Mouse (Mus musculus) limb, embryonic 13.5 days (tissue): ENCODE measurements around the gene Acot1. TPM values are rescaled to one million over a fixed set of nuclear protein-coding genes. Genes with fewer than 3 reads are reported as not detected.
"Not testable (repeated sequence)": the region's sequence is repeated elsewhere in the genome, so short reads cannot be mapped to it uniquely, and the experiment has no call there.

ENCODE experiments used
- ATAC-seq: fragments of 200-750 bp; cut with Nextera tagmentation; 2 replicates; pipeline ENCODE4 v1.8.0; 2017; ENCODE audit warnings: low read depth, moderate number of reproducible peaks, moderate TSS enrichment; ENCODE audit not compliant: low FRiP score
- H3K27ac ChIP-seq: fragments of 300-500 bp; sonication (generic); 2 replicates; pipeline ENCODE4 v1.5.1; 2015; ENCODE audit warnings: inconsistent platforms, mild to moderate bottlenecking, moderate library complexity
- H3K27me3 ChIP-seq: fragments of 300-500 bp; sonication (generic); 2 replicates; pipeline ENCODE4 v1.6.1; 2015; ENCODE audit warnings: mild to moderate bottlenecking, inconsistent platforms
- H3K36me3 ChIP-seq: fragments of 300-500 bp; sonication (generic); 2 replicates; pipeline ENCODE4 v1.6.1; 2015; ENCODE audit warnings: inconsistent platforms, mild to moderate bottlenecking, moderate library complexity
- H3K4me1 ChIP-seq: fragments of 300-500 bp; sonication (generic); 2 replicates; pipeline ENCODE4 v1.6.1; 2015; ENCODE audit warnings: inconsistent platforms
- H3K4me2 ChIP-seq: fragments of 300-500 bp; sonication (generic); replicated peaks from 2 replicates; pipeline ENCODE4 v1.6.1; 2015; ENCODE audit warnings: inconsistent platforms, mild to moderate bottlenecking, moderate library complexity
- H3K4me3 ChIP-seq: fragments of 300-500 bp; sonication (generic); 2 replicates; pipeline ENCODE4 v1.5.1; 2015; ENCODE audit warnings: moderate library complexity, mild to moderate bottlenecking, inconsistent platforms
- H3K9ac ChIP-seq: fragments of 300-500 bp; sonication (generic); 2 replicates; pipeline ENCODE4 v1.6.1; 2015; ENCODE audit warnings: mild to moderate bottlenecking, inconsistent platforms
- H3K9me3 ChIP-seq: fragments of 300-500 bp; sonication (generic); 2 replicates; pipeline ENCODE4 v1.6.1; 2016; ENCODE audit warnings: inconsistent platforms
- WGBS: fragments of 180-500 bp; shearing (Covaris S2); methylation state at CpG from one replicate; pipeline ENCODE4 v1.1.7; 2015; 5-methylcytosine and 5-hydroxymethylcytosine counted together
- polyA plus RNA-seq: library from polyadenylated mRNA; unstranded; fragments of >200 nt; fragmentation: Nextera tagmentation; extraction: Ambion mirVana; gene quantifications from 2 replicates; pipeline ENCODE4 v1.2.1, GENCODE M21; 2015

Gene Acot1
- 33.7 and 38.6 TPM in 2 replicates for polyA plus RNA-seq

DNA sequence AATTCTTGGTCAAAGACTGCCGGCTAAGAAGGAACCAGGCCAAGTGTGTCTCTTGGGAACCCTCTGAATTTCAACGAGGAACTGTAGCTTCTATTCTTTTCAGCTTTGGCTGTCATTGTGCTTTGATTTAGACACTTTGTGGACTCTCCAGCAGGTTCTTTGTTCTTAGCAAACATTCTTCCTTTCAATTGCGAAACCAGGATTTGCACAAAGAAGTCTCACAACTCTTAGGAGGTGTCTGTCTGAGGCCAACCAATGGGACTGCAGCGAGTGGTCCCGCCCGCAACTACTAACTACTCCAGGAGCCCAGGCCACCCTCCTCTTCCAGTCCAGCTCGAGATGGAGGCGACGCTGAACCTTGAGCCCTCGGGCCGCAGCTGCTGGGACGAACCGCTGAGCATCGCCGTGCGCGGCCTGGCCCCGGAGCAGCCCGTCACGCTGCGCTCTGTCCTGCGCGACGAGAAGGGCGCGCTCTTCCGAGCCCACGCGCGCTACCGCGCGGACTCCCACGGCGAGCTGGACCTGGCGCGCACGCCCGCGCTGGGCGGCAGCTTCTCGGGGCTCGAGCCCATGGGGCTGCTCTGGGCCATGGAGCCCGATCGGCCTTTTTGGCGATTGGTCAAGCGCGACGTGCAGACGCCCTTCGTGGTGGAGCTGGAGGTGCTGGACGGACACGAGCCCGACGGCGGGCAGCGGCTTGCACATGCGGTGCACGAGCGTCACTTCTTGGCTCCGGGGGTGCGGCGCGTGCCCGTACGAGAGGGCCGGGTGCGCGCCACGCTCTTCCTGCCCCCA lies at the start of gene Acot1:
Gene Acot1, plus strand, starts transcription at position 320 of the 795 bp plus-strand sequence.
- 1% methylated on average over 50 of the region's 70 CpGs for WGBS
- H3K36me3 ChIP-seq, H3K9me3 ChIP-seq, H3K27me3 ChIP-seq: not testable (repeated sequence)
- peak; percentile 95 for ATAC-seq
- Histone ChIP-seq H3K4me2 (peak within 1 kb of the TSS; percentile 63), H3K4me1 (peaks cover 30% of the 10 kb centered on the region), H3K4me3 (peak within 1 kb of the TSS; percentile 51), H3K27ac (peak within 1 kb of the TSS; percentile 44; the same call in 1 of the 2 replicates), H3K9ac (peak within 1 kb of the TSS; percentile 69)

DNA sequence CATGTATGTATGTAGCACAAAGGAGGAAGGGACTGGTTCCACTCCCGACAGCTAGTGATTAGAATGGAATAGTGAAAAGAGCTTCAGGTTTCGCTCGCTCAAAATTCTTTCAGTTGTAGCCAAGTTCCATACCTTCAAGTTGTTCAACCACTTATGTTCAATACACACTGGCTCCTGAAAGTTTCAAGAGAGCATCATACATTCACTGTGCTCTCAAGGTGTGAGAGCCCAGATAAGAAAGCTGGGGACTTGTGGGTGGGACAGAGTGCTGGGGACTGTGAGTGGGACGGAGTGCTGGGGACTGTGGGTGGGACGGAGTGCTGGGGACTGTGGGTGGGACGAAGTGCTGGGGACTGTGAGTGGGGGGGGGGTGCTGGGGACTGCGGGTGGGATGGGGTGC lies 44.1 kb upstream of the Acot1 start:
- Histone ChIP-seq H3K9ac (no peak overlapping the region), H3K9me3 (no peaks in the 10 kb centered on the region), H3K27ac (no peak overlapping the region), H3K4me2 (no peak overlapping the region), H3K27me3 (no peaks in the 10 kb centered on the region), H3K4me3 (no peak overlapping the region), H3K4me1 (no peaks in the 10 kb centered on the region), H3K36me3 (no peaks in the 10 kb centered on the region)
- WGBS, result 85% methylated on average over 6 of the region's 7 CpGs
- ATAC-seq, result no peak

DNA sequence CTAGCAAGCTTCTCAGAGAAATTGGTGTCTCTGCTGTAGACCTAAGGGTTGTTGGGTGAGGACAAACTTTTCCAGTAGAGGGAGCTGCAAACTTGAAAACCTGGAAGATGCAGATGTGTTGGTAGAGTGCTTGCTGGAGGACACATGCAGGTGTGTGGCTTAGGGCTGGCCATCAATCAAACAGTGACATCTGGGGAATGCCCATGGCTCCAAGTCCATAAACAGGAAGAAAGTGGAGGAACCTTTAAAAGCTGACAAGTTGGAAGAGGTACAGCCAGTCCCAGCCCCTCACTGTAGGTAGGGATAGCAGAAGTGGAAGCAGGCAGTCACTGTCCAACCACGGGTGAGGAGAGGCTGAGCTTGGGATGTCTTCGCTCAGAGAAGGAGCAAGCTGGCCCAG lies 37.2 kb upstream of the Acot1 start:
- H3K27me3 ChIP-seq, result no peaks in the 10 kb centered on the region

DNA sequence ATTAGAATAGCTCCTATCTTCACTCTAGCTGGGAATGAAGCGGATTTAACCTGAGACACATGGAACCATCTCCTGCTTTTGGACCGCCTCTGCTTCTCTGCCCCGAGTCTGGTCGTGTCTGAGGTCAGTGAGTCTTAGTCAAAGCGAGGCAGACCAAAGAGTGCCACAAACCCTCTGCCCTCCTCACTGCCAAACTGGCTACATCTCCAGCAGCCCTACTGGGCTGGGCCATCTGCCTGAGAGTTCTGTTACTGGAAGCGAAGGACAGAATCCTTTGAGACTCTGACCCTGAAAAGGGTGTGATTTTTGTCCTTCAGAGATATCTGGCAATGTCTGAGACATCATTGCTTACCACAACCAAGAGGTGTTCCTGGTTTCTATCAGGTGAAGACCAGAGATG lies 30.4 kb upstream of the Acot1 start:
- H3K9ac ChIP-seq, result no peak overlapping the region
- no peak overlapping the region for H3K4me2 ChIP-seq
- ATAC-seq, result no peak
- no peak overlapping the region for H3K27ac ChIP-seq
- no peaks in the 10 kb centered on the region for H3K4me1 ChIP-seq
- H3K9me3 ChIP-seq, result no peaks in the 10 kb centered on the region
- WGBS, result 88% methylated on average over 6 of the region's 6 CpGs
- no peaks in the 10 kb centered on the region for H3K36me3 ChIP-seq
- H3K4me3 ChIP-seq, result no peak overlapping the region
- H3K27me3 ChIP-seq, result no peaks in the 10 kb centered on the region

More for the DNA sequence above, 37.2 kb upstream of the Acot1 start:
- 68% methylated on average over 2 of the region's 2 CpGs for WGBS
- Histone ChIP-seq H3K4me1 (no peaks in the 10 kb centered on the region), H3K4me3 (no peak overlapping the region), H3K27ac (no peak overlapping the region), H3K9me3 (no peaks in the 10 kb centered on the region), H3K36me3 (no peaks in the 10 kb centered on the region), H3K4me2 (no peak overlapping the region), H3K9ac (no peak overlapping the region)
- ATAC-seq, result no peak

DNA sequence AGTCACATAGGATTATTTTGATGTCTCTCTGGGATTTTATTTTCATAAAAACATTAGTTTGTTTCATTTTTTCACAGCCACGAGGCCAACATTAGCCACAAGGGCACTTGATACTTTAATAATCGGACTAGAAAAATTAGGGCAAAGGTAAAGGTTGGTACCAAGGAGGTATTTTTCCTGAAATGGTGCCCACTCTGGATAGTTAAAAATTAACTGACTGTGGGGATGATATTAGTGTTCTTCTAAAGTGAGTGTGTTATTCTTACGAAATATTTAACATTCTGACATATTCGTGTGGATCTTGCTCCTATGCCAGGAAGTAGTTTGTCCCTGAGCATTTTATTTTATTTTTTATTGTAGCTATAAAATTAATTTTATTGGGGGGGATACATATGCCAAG lies 27.7 kb upstream of the Acot1 start:
- no peak overlapping the region for H3K9ac ChIP-seq
- no peaks in the 10 kb centered on the region for H3K36me3 ChIP-seq
- H3K4me2 ChIP-seq, result no peak overlapping the region
- no peaks in the 10 kb centered on the region for H3K9me3 ChIP-seq
- no peaks in the 10 kb centered on the region for H3K27me3 ChIP-seq
- H3K27ac ChIP-seq, result no peak overlapping the region
- 81% methylated on average over 4 of the region's 4 CpGs for WGBS
- no peak for ATAC-seq
- no peak overlapping the region for H3K4me3 ChIP-seq
- H3K4me1 ChIP-seq, result peaks cover 1% of the 10 kb centered on the region; the same call in 1 of the 2 replicates

DNA sequence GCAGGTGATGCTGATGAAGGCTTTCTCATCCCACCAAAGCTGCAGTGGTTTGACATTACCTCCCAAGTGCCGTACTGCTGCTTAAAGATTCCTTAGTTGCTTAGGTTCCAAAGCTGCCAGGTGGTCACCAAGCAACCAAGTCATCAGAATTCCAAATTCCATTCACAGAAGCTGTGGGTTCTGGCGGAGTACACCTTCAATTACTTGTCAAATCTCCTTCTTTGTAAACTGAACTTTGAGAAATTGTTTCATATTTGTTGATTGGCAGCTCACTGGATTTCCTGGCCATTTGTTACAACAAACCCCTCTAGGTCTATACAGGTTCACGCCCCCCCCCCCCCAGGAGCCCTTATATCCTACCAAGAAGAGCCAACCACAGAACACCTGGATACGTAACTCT lies 24.5 kb upstream of the Acot1 start, which contains the start of gene Heatr4:
Gene Heatr4, minus strand, starts transcription at position 101 of the 400 bp plus-strand sequence.
- no peaks in the 10 kb centered on the region for H3K27me3 ChIP-seq
- H3K4me1 ChIP-seq, result peaks cover 10% of the 10 kb centered on the region
- ATAC-seq, result no peak
- H3K4me3 ChIP-seq, result no peak within 1 kb of the TSS
- H3K9me3 ChIP-seq, result no peaks in the 10 kb centered on the region
- no peak within 1 kb of the TSS for H3K4me2 ChIP-seq
- no peak within 1 kb of the TSS for H3K9ac ChIP-seq
- WGBS, result 75% methylated on average over 4 of the region's 4 CpGs
- no peak within 1 kb of the TSS for H3K27ac ChIP-seq
- no peaks in the 10 kb centered on the region for H3K36me3 ChIP-seq

DNA sequence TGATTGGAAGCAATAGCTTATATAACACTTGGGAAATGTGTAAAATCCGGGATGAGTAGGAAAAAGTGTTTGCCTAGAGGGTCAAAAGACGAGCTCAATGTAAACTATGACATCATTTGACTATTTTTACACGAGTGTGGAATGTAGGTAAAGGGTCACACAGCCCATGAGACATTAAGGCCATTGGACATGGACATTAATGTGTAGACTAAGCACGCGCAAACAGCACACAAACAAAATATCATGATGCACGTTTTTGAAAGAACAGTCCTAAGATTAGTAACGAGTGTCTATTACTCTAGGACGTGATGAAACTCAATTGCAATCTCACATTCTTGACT lies 22.1 kb upstream of the Acot1 start:
- peaks cover 10% of the 10 kb centered on the region for H3K4me1 ChIP-seq
- 0 out of 2 replicates have a peak, but pooled peaks cover 4% of the 10 kb centered on the region for H3K36me3 ChIP-seq
- H3K9me3 ChIP-seq, result no peaks in the 10 kb centered on the region
- peak overlapping the region; percentile 66 for H3K4me2 ChIP-seq
- H3K27ac ChIP-seq, result peak overlapping the region; percentile 93
- 25% methylated on average over 8 of the region's 8 CpGs for WGBS
- peak overlapping the region; percentile 79 for H3K9ac ChIP-seq
- 0 out of 2 replicates have a peak, but pooled peaks have one; percentile 9 for ATAC-seq
- H3K4me3 ChIP-seq, result peak overlapping the region; percentile 67
- no peaks in the 10 kb centered on the region for H3K27me3 ChIP-seq

DNA sequence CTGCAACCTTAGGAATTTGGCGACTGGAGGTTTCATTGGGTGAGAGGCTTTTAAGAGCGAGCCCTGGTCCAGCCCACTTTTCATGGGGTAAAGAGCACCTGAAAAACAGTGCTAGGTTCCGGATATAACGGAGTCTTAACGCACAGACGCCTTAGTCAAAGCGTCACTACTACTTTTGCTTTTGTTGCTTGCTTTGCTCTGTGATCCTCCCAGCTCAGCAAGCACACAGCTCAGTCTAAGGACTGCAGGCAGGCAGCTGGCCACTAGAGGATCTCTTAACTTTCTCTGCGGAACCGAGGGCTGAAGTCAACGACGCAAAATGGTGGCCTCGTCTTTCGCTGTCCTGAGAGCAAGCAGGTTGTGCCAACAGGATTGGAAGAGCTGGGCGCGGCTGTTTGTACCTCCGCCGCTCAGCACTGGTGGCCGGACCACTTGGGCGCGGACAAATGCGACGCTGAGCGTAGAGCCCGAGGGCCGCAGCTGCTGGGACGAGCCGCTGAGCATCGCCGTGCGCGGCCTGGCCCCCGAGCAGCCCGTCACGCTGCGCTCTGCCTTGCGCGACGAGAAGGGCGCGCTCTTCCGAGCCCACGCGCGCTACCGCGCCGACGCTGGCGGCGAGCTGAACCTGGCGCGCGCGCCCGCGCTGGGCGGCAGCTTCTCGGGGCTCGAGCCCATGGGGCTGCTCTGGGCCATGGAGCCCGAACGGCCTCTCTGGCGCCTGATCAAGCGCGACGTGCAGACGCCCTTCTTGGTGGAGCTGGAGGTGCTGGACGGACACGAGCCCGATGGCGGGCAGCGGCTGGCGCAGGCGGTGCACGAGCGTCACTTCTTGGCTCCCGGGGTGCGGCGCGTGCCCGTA lies 21.5 kb upstream of the Acot1 start, which contains the start of gene Acot2:
Gene Acot2, plus strand, starts transcription at position 279 of the 859 bp plus-strand sequence.
- H3K4me3 ChIP-seq, result peak within 1 kb of the TSS; percentile 67
- H3K27me3 ChIP-seq, result no peaks in the 10 kb centered on the region
- peak within 1 kb of the TSS; percentile 93 for H3K27ac ChIP-seq
- peaks cover 10% of the 10 kb centered on the region for H3K4me1 ChIP-seq
- 0 out of 2 replicates have a peak, but pooled peaks cover 4% of the 10 kb centered on the region for H3K36me3 ChIP-seq
- WGBS, result under 1% methylated on average over 80 of the region's 80 CpGs
- H3K4me2 ChIP-seq, result peak within 1 kb of the TSS; percentile 66
- ATAC-seq, result peak; percentile 89
- no peaks in the 10 kb centered on the region for H3K9me3 ChIP-seq
- peak within 1 kb of the TSS; percentile 79 for H3K9ac ChIP-seq

DNA sequence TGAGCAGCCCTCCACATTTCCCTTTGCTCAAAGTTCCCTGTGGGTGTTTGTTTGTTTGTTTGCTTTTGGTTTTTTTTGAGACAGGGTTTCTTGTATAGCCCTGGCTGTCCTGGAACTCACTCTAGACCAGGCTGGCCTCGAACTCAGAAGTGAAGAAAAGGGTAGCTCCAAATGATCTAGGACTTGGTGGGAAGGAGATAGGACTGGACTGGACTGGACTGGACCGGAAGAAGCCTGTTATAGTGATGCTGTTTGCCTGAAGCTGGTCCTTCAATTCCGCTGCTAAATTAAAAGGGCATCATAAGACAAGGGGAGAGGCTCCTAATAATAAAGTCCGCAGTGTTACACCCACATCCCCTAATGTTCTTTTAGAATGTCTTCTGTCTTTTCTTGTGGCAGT lies 20.8 kb upstream of the Acot1 start:
- H3K27me3 ChIP-seq, result no peaks in the 10 kb centered on the region
- peak overlapping the region; percentile 79 for H3K9ac ChIP-seq
- peaks cover 10% of the 10 kb centered on the region for H3K4me1 ChIP-seq
- peaks cover 9% of the 10 kb centered on the region for H3K36me3 ChIP-seq
- H3K4me2 ChIP-seq, result peak overlapping the region; percentile 66
- WGBS, result 71% methylated on average over 4 of the region's 4 CpGs
- peak overlapping the region; percentile 93; the same call in 1 of the 2 replicates for H3K27ac ChIP-seq
- peak overlapping the region; percentile 67 for H3K4me3 ChIP-seq
- no peak for ATAC-seq
- no peaks in the 10 kb centered on the region for H3K9me3 ChIP-seq

DNA sequence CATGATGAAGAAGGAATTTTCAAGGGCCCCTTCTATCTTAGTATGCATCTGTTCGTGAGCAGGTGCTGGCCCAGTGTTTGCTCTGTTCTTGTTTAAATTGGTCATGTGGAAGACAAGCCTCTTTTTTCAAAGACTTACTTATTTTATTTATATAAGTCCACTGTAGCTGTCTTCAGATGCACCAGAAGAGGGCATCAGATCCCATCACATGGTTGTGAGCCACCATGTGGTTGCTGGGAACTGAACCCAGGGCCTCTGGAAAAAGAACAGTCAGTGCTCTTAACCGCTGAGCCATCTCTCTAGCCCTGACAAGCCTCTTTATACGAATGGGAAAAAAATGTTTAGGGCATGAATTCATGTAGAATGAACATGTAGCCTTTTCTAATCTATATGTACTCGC lies 19.9 kb upstream of the Acot1 start:
- H3K36me3 ChIP-seq, result peaks cover 12% of the 10 kb centered on the region
- no peak overlapping the region for H3K9ac ChIP-seq
- no peak overlapping the region for H3K27ac ChIP-seq
- peaks cover 10% of the 10 kb centered on the region for H3K4me1 ChIP-seq
- no peak overlapping the region for H3K4me2 ChIP-seq
- no peaks in the 10 kb centered on the region for H3K9me3 ChIP-seq
- no peaks in the 10 kb centered on the region for H3K27me3 ChIP-seq
- no peak overlapping the region for H3K4me3 ChIP-seq
- WGBS, result 95% methylated on average over 4 of the region's 4 CpGs
- no peak for ATAC-seq

DNA sequence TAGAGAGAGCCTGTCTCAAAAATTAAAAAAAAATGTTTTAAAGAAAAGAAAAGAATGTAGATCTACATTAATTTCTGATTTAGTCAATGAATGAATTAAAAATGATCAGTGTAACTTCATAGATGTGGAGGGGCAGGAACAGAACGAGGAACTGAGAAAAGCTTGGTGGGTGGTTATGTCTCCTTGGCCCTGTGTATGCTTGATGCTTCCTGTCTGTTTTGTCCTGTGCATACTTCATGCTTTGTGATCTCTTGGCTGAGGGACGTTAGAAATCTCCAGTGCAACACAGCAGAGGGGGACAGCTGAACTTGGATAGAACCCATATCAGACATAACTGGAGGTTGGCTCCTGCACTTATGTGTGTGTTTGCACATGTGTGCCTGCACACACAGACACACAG lies 12.1 kb upstream of the Acot1 start:
- ATAC-seq, result no peak
- 70% methylated on average over 2 of the region's 2 CpGs for WGBS
- Histone ChIP-seq H3K27ac (no peak overlapping the region), H3K4me2 (no peak overlapping the region), H3K4me1 (0 out of 2 replicates have a peak, but pooled peaks cover 3% of the 10 kb centered on the region), H3K4me3 (no peak overlapping the region), H3K9ac (no peak overlapping the region), H3K36me3 (peaks cover 12% of the 10 kb centered on the region), H3K9me3 (peaks cover 11% of the 10 kb centered on the region; the same call in 1 of the 2 replicates), H3K27me3 (no peaks in the 10 kb centered on the region)
